ENCODE assay signal across 8 mouse cellular contexts in the genomic region with DNA sequence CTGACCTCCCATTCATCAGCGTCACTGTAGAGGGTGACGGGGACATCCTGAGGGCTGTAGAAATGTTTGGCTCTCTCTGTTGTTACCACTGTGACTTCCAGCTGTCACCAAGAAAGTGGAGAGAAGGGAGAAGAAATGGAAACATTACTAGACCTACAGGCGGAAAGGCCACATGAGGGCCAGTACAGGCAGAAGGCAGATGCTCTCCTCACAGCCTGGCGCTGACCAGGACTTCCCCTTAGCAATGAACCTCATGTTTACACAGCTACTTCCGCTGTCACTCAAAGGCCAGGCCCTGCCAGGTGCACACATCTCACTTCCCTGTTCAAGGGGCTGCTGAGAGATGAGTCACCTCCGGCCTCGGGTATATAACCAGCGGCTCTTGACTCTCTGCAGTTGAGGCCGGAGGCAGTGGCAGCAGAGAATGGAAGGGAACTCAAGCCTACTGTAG. TPM values are rescaled to one million over a fixed set of nuclear protein-coding genes. Genes with fewer than 3 reads are reported as not detected.
DNase-seq lines count a peak whose midpoint lies in the region; ATAC-seq and TF ChIP-seq lines count a peak whose summit lies in the region.

No protein-coding gene starts in this region.

- ATAC-seq in midbrain, embryonic 14.5 days (ENCODE audit: low FRiP score, low TSS enrichment) = no peak
- ATAC-seq in midbrain, embryonic 13.5 days = no peak
- ATAC-seq in lung, embryonic 15.5 days (ENCODE audit: borderline replicate concordance, extremely low read depth, low FRiP score, low TSS enrichment) = no peak; the same call in 1 of the 2 replicates

- no peak overlapping the region for H3K4me3 ChIP-seq in midbrain, embryonic 14.5 days (replicated peaks; ENCODE audit: low read depth, low read length)
- H3K4me3 ChIP-seq in midbrain, embryonic 13.5 days (replicated peaks) = no peak overlapping the region
- H3K4me3 ChIP-seq in bone marrow macrophage, adult 2 months (ENCODE audit: insufficient read depth, low read length) = peak overlapping the region; percentile 22
- 0 out of 2 replicates have a peak overlapping the region, but pooled peaks have one; percentile 25 for H3K4me3 ChIP-seq in heart, embryonic 10.5 days
- no peak overlapping the region for H3K4me3 ChIP-seq in lung, embryonic 15.5 days
- H3K4me3 ChIP-seq in spleen, adult 2 months (ENCODE audit: extremely low read depth, insufficient read depth, insufficient read length) = peak overlapping the region; percentile 47

- 90% methylated on average over 9 of the region's 9 CpGs for WGBS in midbrain, embryonic 14.5 days
- 89% methylated on average over 8 of the region's 9 CpGs for WGBS in midbrain, embryonic 13.5 days
- WGBS in heart, embryonic 10.5 days = 38% methylated on average over 9 of the region's 9 CpGs
- WGBS in lung, embryonic 15.5 days = 9% methylated on average over 9 of the region's 9 CpGs
- WGBS in spleen, adult 2 months = 12% methylated on average over 9 of the region's 9 CpGs

- H3K4me1 ChIP-seq in midbrain, embryonic 14.5 days (ENCODE audit: control insufficient read depth, insufficient read depth, low read length) = no peaks in the 10 kb centered on the region
- no peaks in the 10 kb centered on the region for H3K4me1 ChIP-seq in midbrain, embryonic 13.5 days (replicated peaks)
- peaks cover 64% of the 10 kb centered on the region for H3K4me1 ChIP-seq in bone marrow macrophage, adult 2 months (ENCODE audit: control insufficient read depth, insufficient read depth, low read length)
- H3K4me1 ChIP-seq in heart, embryonic 10.5 days = peaks cover 54% of the 10 kb centered on the region
- peaks cover 37% of the 10 kb centered on the region for H3K4me1 ChIP-seq in lung, embryonic 15.5 days
- H3K4me1 ChIP-seq in spleen, adult 2 months (ENCODE audit: control insufficient read depth, insufficient read depth, insufficient read length) = peaks cover 19% of the 10 kb centered on the region

- 0 out of 2 replicates have a peak, but pooled peaks cover 4% of the 10 kb centered on the region for H3K36me3 ChIP-seq in midbrain, embryonic 14.5 days (ENCODE audit: control insufficient read depth, insufficient read depth, low read length)
- H3K36me3 ChIP-seq in midbrain, embryonic 13.5 days = 0 out of 2 replicates have a peak, but pooled peaks cover 8% of the 10 kb centered on the region
- peaks cover 3% of the 10 kb centered on the region; the same call in 1 of the 2 replicates for H3K36me3 ChIP-seq in heart, embryonic 10.5 days
- no peaks in the 10 kb centered on the region for H3K36me3 ChIP-seq in lung, embryonic 15.5 days
- H3K36me3 ChIP-seq in spleen, adult 2 months (ENCODE audit: control insufficient read depth, insufficient read depth, low read length) = no peaks in the 10 kb centered on the region

- no peak for TF ChIP-seq CTCF in bone marrow macrophage, adult 2 months (IDR thresholded peaks at IDR 0.05; ENCODE audit: low read depth, low read length)
- TF ChIP-seq CTCF in spleen, adult 2 months (IDR thresholded peaks at IDR 0.05; ENCODE audit: extremely low read depth, insufficient read depth, insufficient read length, insufficient replicate concordance) = no peak

- H3K27me3 ChIP-seq in midbrain, embryonic 14.5 days (ENCODE audit: control insufficient read depth, insufficient read depth, low read length) = no peaks in the 10 kb centered on the region
- no peaks in the 10 kb centered on the region for H3K27me3 ChIP-seq in midbrain, embryonic 13.5 days
- H3K27me3 ChIP-seq in heart, embryonic 10.5 days (ENCODE audit: insufficient read depth, poor library complexity, severe bottlenecking) = no peaks in the 10 kb centered on the region
- H3K27me3 ChIP-seq in lung, embryonic 15.5 days = 0 out of 2 replicates have a peak, but pooled peaks cover 3% of the 10 kb centered on the region
- H3K27me3 ChIP-seq in spleen, adult 2 months (ENCODE audit: control insufficient read depth, insufficient read depth, low read length) = no peaks in the 10 kb centered on the region

- no peak overlapping the region for H3K4me2 ChIP-seq in midbrain, embryonic 14.5 days (ENCODE audit: low read length)
- no peak overlapping the region for H3K4me2 ChIP-seq in midbrain, embryonic 13.5 days (replicated peaks)
- H3K4me2 ChIP-seq in lung, embryonic 15.5 days = peak overlapping the region; percentile 45

- H3K27ac ChIP-seq in midbrain, embryonic 14.5 days (replicated peaks; ENCODE audit: low read depth, low read length) = 0 out of 2 replicates have a peak overlapping the region, but pooled peaks have one; percentile 26
- H3K27ac ChIP-seq in midbrain, embryonic 13.5 days = no peak overlapping the region
- peak overlapping the region; percentile 91 for H3K27ac ChIP-seq in bone marrow macrophage, adult 2 months (ENCODE audit: insufficient read depth, low read depth, low read length)
- peak overlapping the region; percentile 87 for H3K27ac ChIP-seq in heart, embryonic 10.5 days
- H3K27ac ChIP-seq in lung, embryonic 15.5 days = peak overlapping the region; percentile 96
- peak overlapping the region; percentile 90 for H3K27ac ChIP-seq in spleen, adult 2 months (ENCODE audit: insufficient read depth, low read length)

- H3K9ac ChIP-seq in midbrain, embryonic 14.5 days (replicated peaks; ENCODE audit: low read length) = no peak overlapping the region
- H3K9ac ChIP-seq in midbrain, embryonic 13.5 days (replicated peaks) = no peak overlapping the region
- no peak overlapping the region for H3K9ac ChIP-seq in lung, embryonic 15.5 days

- TF ChIP-seq POLR2A in bone marrow macrophage, adult 2 months (IDR thresholded peaks at IDR 0.05; ENCODE audit: borderline replicate concordance, low read depth, low read length) = no peak
- peak; percentile 77; the same call in 1 of the 2 replicates for TF ChIP-seq POLR2A in spleen, adult 2 months (IDR thresholded peaks at IDR 0.05; ENCODE audit: low read depth, low read length)

- H3K9me3 ChIP-seq in midbrain, embryonic 14.5 days (ENCODE audit: control insufficient read depth, low read length) = no peaks in the 10 kb centered on the region
- no peaks in the 10 kb centered on the region for H3K9me3 ChIP-seq in midbrain, embryonic 13.5 days
- no peaks in the 10 kb centered on the region for H3K9me3 ChIP-seq in heart, embryonic 10.5 days
- H3K9me3 ChIP-seq in lung, embryonic 15.5 days = no peaks in the 10 kb centered on the region

- no peak for DNase-seq in midbrain, embryonic 14.5 days
- DNase-seq in heart, embryonic 10.5 days (ENCODE audit: low spot score) = peak; percentile 89
- DNase-seq in kidney, adult 9 months = peak; percentile 81
- peak; percentile 87 to 90 for DNase-seq in spleen, adult 2 months (ENCODE audit: low read depth in 1 of 2, low spot score in 2 of 2)
- no peak for DNase-seq in Muller cell, postnatal 12 days (ENCODE audit: inconsistent ontology term)

RNA-seq across cellular contexts. Expression of gene Ppcdc, which starts 18.8 kb away (rescaled TPM):
- polyA plus RNA-seq in midbrain, embryonic 14.5 days (2014; fragmentation: Nextera tagmentation; extraction: Ambion mirVana) = 19.9 and 22.9 TPM in 2 replicates
- polyA plus RNA-seq in midbrain, embryonic 13.5 days (2015; fragmentation: Nextera tagmentation; extraction: Ambion mirVana) = 26.2 and 28.4 TPM in 2 replicates
- polyA plus RNA-seq in bone marrow macrophage, adult 2 months (2012; ENCODE audit: insufficient read depth, insufficient read length, missing spikeins) = 28.6 and 29.5 TPM in 2 replicates
- polyA plus RNA-seq in heart, embryonic 10.5 days (2016; fragmentation: Nextera tagmentation; extraction: Ambion mirVana) = 21.3 and 21.5 TPM in 2 replicates
- polyA plus RNA-seq in lung, embryonic 15.5 days (2015; fragmentation: Nextera tagmentation; extraction: Ambion mirVana) = 24.9 and 27.5 TPM in 2 replicates
- 53.8 and 67.0 TPM in 2 replicates for polyA plus RNA-seq in spleen, adult 2 months (2012; rRNA removed)

RNA-seq across cellular contexts. Expression of gene Scamp5, which starts 46.7 kb away (rescaled TPM):
- polyA plus RNA-seq in midbrain, embryonic 14.5 days (2014; fragmentation: Nextera tagmentation; extraction: Ambion mirVana) = 98.9 and 109 TPM in 2 replicates
- 90.9 and 91.6 TPM in 2 replicates for polyA plus RNA-seq in midbrain, embryonic 13.5 days (2015; fragmentation: Nextera tagmentation; extraction: Ambion mirVana)
- 72.1 and 72.5 TPM in 2 replicates for polyA plus RNA-seq in bone marrow macrophage, adult 2 months (2012; ENCODE audit: insufficient read depth, insufficient read length, missing spikeins)
- polyA plus RNA-seq in heart, embryonic 10.5 days (2016; fragmentation: Nextera tagmentation; extraction: Ambion mirVana) = 11.3 and 11.4 TPM in 2 replicates
- polyA plus RNA-seq in lung, embryonic 15.5 days (2015; fragmentation: Nextera tagmentation; extraction: Ambion mirVana) = 6.3 and 6.9 TPM in 2 replicates
- polyA plus RNA-seq in spleen, adult 2 months (2012; rRNA removed) = 12.4 and 19.3 TPM in 2 replicates

Comparison
In these comparisons a context has a peak if more than half of its experiments do, and no peak if none do; other contexts are left out.
1. DNase-seq: peak in heart, embryonic 10.5 days (single experiment), kidney, adult 9 months (single experiment) and spleen, adult 2 months (2 of 2); none in midbrain, embryonic 14.5 days (single experiment) and Muller cell, postnatal 12 days (single experiment).
2. H3K4me3 ChIP-seq: peak in bone marrow macrophage, adult 2 months (single experiment), heart, embryonic 10.5 days (single experiment) and spleen, adult 2 months (single experiment); none in midbrain, embryonic 14.5 days (single experiment), midbrain, embryonic 13.5 days (single experiment) and lung, embryonic 15.5 days (single experiment).